Mouse (Mus musculus): Measurements from ENCODE around the gene Bmp6.

- no peak for TF ChIP-seq TAL1 (conservative IDR thresholded peaks at IDR 0.05; ENCODE audit: low read depth, low read length)
- no peak for TF ChIP-seq GATA1 (IDR thresholded peaks at IDR 0.05; ENCODE audit: borderline replicate concordance, low read length)
- no peak for TF ChIP-seq CTCF (IDR thresholded peaks at IDR 0.05; ENCODE audit: low read depth, low read length)
- no peak for TF ChIP-seq POLR2AphosphoS5 (IDR thresholded peaks at IDR 0.05; ENCODE audit: insufficient replicate concordance, low read depth, low read length)
Measured at GRCm38 (mm10) chr13:38333496-38333895, 11.4 kb upstream of the Bmp6 start.

All from G1E (cell line).